Mouse (Mus musculus) monocyte, adult 2 months (primary cell): ENCODE data around the gene Cyp11a1.

Experiments used
- DNase-seq, 2 experiments: peaks; one replicate each; pipeline ENCODE4 v3.0.0; 2022; ENCODE audit warnings: low spot score in 2 of 2, low read depth in 1 of 2

Gene Cyp11a1

GRCm38 (mm10) chr9:58005753-58006461 lies at the start of gene Cyp11a1:
Cyp11a1 (plus strand) TSS chr9:58006411.
- no peak for DNase-seq

GRCm38 (mm10) chr9:57956838-57957236 lies 49.4 kb upstream of the Cyp11a1 start:
- no peak for DNase-seq

GRCm38 (mm10) chr9:57958615-57959014 lies 47.6 kb upstream of the Cyp11a1 start:
- DNase-seq, result no peak

- DNase-seq, result no peak
These were observed 46.8 kb upstream of the Cyp11a1 start for GRCm38 (mm10) chr9:57959399-57959798.

- DNase-seq, result no peak
These were observed 46.0 kb upstream of the Cyp11a1 start for GRCm38 (mm10) chr9:57959886-57960866.

GRCm38 (mm10) chr9:57961226-57961625 lies 45.0 kb upstream of the Cyp11a1 start:
- no peak for DNase-seq

GRCm38 (mm10) chr9:57961863-57962778 lies 44.1 kb upstream of the Cyp11a1 start:
- no peak for DNase-seq

- DNase-seq, result no peak
These were observed 42.8 kb upstream of the Cyp11a1 start for GRCm38 (mm10) chr9:57963249-57963997.

GRCm38 (mm10) chr9:57963998-57964395 lies 42.2 kb upstream of the Cyp11a1 start:
- no peak for DNase-seq

GRCm38 (mm10) chr9:57964528-57965250 lies 41.5 kb upstream of the Cyp11a1 start:
- DNase-seq, result no peak

- DNase-seq, result no peak
These were observed 40.7 kb upstream of the Cyp11a1 start for GRCm38 (mm10) chr9:57965281-57966185.

GRCm38 (mm10) chr9:57967237-57967960 lies 38.8 kb upstream of the Cyp11a1 start:
- no peak for DNase-seq

GRCm38 (mm10) chr9:57968166-57968771 lies 37.9 kb upstream of the Cyp11a1 start:
- no peak for DNase-seq

- no peak for DNase-seq
These were observed 37.2 kb upstream of the Cyp11a1 start for GRCm38 (mm10) chr9:57968783-57969542.

- DNase-seq, result no peak
These were observed 36.3 kb upstream of the Cyp11a1 start for GRCm38 (mm10) chr9:57969736-57970495.

GRCm38 (mm10) chr9:57971413-57971812 lies 34.8 kb upstream of the Cyp11a1 start:
- no peak for DNase-seq
